Mouse (Mus musculus) cerebellum, adult 9-11 months (tissue): ENCODE results near the gene Cfap73.

Source experiments
- DNase-seq: peaks from one replicate; pipeline ENCODE4 v3.0.0; 2022

Gene Cfap73

DNA sequence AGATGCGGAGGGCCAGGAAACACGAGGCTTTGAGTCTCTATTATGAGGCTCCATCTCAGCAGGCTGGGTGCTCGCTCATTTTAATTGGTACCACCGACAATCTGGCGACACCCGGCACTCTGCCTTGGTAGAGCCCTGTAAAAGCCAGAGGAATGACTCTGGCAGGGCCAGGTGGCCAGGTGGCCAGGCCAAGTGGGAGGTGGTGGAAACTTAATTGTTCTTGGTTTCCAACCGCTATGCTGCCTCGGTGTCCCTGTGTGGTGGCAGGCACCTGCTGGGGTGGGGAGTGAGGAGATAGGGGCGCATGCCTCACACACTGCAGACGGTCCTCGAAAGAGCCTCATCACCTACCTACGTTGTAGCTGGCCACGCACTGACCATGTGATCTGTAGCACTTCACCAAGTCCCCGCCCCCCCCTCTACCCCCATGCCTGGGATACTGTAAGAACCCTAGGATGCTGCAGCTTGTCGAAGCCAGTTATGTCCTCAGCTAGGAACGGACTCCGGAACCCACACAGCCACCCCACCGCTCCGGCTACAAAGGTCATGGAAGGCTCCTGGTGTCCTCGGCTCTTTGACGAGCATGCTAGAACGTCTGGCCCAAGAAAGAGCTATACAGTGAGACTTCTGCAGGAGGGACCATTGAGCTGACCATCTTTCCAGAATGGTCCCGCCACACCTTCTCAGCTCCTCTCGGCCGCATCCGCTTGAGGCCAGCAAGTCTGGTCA is 54.0 kb downstream of the Cfap73 start:
- peak; percentile 80 for DNase-seq

GRCm38 (mm10) chr5:120579211-120579897 is 54.7 kb downstream of the Cfap73 start:
- DNase-seq: peak; percentile 80

DNA sequence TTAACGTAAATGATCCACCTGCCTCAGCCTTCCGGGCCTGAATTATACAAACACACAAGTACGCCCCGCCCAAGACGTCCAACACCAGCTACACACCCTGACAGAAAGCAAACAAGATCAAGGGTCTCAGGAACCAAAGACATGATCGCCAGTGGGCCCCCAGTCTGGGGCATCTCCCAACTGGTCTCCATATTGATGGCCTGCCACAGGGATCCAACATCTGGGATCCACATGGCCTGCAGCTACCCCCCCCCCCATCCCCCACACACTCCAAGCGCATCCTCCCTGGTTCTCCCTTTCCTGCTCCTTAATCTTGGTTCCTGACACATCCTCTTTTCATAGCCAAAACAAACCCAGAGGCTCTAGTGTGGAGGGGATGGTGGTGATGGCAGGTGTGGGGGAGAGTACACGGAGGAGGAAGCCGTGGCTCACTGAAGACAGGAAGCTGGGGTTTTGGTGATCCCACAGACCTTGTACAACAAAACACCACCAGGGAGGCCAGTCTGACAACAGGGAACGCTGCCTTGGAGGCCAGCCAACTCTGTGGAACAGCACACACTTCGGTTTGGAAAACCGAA is 55.4 kb downstream of the Cfap73 start:
- no peak for DNase-seq
